Mouse (Mus musculus) left cerebral cortex, adult 8-10 months (tissue): ENCODE measurements around the gene Xkrx. TPM values are rescaled to one million over a fixed set of nuclear protein-coding genes. Genes with fewer than 3 reads are reported as not detected.

Experiments used
- total RNA-seq, 4 experiments: library from RNA; stranded (reverse); gene quantifications; 2 replicates each; pipeline ENCODE4 v1.2.4; 2022

Gene Xkrx
- total RNA-seq, 4 experiments from 2014 or later: 1.5 to 2.9 (median 2.6) TPM

Other genes with a start within 250 kb of the Xkrx start
- 1 to 10 TPM in 2 of 4 experiments, under 1 TPM in 2; 0.59 to 2.3 (median 1.2) TPM for gene Sytl4, start 180.3 kb downstream of the Xkrx start, total RNA-seq
- gene Cstf2, start 102.9 kb downstream of the Xkrx start, total RNA-seq: 100 to 1,000 TPM in 3 of 4 experiments, 10 to 100 TPM in 1; 97.8 to 122 (median 107) TPM
- not detected for gene Arl13a, start 25.4 kb upstream of the Xkrx start, total RNA-seq
- gene Nox1, start 59.9 kb upstream of the Xkrx start, total RNA-seq: under 1 TPM in 1 of 4 experiments, not detected in 3; 0.28 TPM
- gene Trmt2b, start 114.9 kb upstream of the Xkrx start, total RNA-seq: 10 to 100 TPM in 3 of 4 experiments, 1 to 10 TPM in 1; 8.1 to 12.9 (median 11.5) TPM
- gene Tmem35a, start 133.1 kb upstream of the Xkrx start, total RNA-seq: 10 to 100 TPM; 58.2 to 64.5 (median 58.8) TPM
- under 1 TPM; 0.26 to 0.55 (median 0.42) TPM for gene Cenpi, start 146.0 kb upstream of the Xkrx start, total RNA-seq
- gene Drp2, start 242.5 kb upstream of the Xkrx start, total RNA-seq: 10 to 100 TPM; 42.3 to 53.0 (median 51.1) TPM